Mouse (Mus musculus) megakaryocyte progenitor cell, adult 5-6 weeks (primary cell): ENCODE measurements around the gene Gsg1l. TPM values are rescaled to one million over a fixed set of nuclear protein-coding genes. Genes with fewer than 3 reads are reported as not detected.
A peak's percentile ranks its signal among the peaks of the same experiment; 100 is the strongest.

Source experiments
- ATAC-seq: replicated peaks from 2 replicates; pipeline ENCODE4 v1.8.0; 2016; ENCODE audit warnings: mild to moderate bottlenecking, moderate TSS enrichment, inconsistent platforms; ENCODE audit not compliant: poor library complexity
- total RNA-seq, 2 experiments: library from RNA; stranded (forward) in 1 of 2; stranded (reverse) in 1 of 2; fragments of 157-497, 149-512 nt in 1 of 2; fragments of 200-1000 nt in 1 of 2; gene quantifications; 2 replicates each; pipeline versions ENCODE4 v1.2.3 to v1.2.4; 2015 to 2017

The Gsg1l gene
- total RNA-seq, 2 experiments from 2014 or later = not detected

GRCm38 (mm10) chr7:125944631-125945030 is 137.6 kb downstream of the Gsg1l start:
- no peak for ATAC-seq

DNA sequence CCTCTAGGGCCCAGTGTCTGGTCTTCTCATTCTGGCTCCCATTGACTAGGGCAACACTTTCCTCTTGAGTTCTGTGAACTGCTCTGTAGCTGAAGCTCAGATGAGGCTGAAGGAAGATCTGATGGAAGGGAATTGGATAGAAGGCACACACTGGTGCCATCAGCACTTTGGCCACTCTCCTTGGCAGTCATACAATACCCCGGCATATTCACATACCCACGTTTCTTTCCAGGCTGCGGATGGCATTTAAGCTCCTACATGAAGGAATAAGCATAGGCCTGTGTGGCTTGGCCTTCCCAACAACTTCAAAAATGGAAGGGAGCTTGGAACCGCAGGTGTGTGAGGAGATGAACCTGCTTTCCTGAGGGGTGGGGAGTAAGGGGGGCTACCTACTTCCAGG is 138.7 kb downstream of the Gsg1l start:
- ATAC-seq = no peak

DNA sequence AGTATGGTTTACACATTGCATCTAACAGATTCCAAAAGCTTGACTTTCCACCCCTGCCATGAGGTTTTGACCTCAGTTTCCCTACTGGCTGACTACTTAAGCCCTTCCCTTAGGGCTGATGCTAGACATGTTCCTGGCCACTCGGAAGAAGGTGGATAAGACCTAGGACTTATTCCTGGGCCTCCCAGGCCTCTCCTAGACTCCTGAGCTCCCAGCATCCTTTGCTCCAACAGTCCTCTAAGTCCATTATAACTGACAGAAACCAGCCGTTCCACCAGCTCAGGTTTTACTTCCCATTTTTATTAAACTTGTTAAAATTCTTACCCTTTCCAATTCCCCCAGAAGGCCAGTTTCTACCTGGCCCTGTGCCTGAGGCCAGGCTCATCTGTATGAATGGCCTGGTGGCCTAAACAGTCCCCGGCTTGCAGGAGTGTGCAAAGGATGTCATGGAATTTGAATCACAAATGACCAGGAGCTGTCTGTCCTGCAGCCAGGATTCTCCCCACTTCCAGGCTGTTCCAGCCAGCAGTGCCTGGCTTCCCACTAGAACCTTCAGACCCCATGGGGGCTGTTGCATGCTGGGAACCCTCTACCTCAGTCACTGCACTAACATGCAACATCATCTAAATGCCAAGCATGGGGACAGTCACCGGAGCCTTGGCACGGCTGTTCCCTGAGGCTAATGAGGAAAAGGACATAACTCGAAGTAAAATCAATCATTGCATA is 139.7 kb downstream of the Gsg1l start:
- no peak for ATAC-seq

DNA sequence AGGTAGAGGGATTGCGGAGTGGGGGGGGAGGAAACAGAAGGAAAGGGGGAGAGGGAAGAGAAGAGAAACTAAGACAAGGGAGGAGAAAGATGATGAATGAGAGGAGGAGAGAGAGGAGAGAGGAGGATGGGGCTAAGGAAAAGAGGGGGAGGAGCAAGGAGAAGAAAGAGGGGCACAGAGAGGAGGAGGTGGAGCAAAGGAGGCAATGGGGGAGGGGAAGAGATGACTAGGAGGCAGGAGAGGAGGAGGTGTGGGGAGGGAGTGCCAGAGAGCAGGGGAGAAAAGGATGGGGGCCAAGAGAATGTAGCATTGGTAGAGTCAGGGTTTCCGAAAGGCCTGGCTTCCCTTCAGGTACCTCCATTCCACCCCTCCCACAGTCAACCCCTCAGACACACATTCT is 147.9 kb downstream of the Gsg1l start:
- no peak for ATAC-seq

- ATAC-seq = no peak
These were observed 148.6 kb downstream of the Gsg1l start for GRCm38 (mm10) chr7:125933356-125934244.

GRCm38 (mm10) chr7:125931602-125932001 is 150.6 kb downstream of the Gsg1l start:
- ATAC-seq = no peak

DNA sequence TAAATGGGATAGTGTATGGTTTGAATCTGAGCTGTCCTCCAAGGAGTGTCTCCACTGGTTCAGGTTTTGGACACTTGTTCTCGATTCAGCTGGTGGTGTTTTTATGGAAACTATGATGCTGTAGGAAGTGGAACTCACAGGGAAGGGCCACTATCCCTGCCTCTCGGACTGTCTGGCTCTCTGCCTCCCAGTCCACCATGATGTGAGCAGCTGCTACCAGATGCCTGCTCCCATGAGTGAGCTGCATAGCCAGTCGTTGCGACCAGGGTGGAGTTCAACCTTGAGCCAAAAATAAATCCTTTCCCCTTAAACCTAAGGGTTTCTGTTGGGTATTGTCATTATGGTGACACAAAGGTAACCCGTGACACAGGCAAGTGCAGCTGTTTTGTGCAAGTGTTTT is 158.2 kb downstream of the Gsg1l start:
- ATAC-seq = no peak

- no peak for ATAC-seq
These were observed 161.4 kb downstream of the Gsg1l start for GRCm38 (mm10) chr7:125920801-125921200.

- no peak for ATAC-seq
These were observed 181.6 kb downstream of the Gsg1l start for GRCm38 (mm10) chr7:125900386-125901161.

DNA sequence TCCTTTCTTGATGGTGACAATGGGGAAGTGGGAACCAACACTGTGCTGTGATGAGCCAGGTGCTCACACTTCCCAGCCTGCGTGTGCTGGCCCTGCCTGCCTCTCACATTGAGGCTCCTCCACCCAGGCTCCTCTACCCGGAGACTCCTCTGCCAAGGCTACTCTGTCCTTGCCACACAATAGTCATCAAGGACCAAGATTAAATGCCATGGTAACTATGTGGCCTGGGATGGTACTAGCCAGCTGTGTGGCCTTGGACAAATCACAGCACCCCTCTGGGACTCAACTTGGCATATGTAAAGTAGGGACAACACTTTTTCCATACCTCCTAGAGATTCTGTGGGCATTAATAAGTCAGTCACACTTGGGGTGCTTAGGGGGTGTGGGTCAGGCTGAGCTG is 182.3 kb downstream of the Gsg1l start:
- ATAC-seq = no peak

DNA sequence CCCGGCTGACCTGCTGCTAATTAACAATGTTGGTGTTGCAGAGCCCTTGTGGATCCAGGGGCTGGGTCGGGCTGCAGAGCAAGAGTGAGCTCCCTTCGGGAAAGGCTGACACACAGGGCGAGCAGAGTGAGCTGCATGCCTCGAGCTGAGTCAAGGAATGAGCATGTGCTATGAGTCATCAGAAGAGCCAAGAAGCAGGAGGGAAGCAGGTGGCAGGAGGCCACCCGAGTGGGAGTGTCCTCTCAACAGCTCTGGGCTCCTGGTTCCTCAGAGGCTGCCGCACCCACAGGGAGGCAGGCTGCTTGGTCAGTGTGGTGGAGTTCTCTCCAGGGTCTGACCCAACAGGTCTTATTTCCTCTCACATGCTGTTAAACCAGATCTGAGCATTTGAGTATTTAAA is 183.2 kb downstream of the Gsg1l start:
- ATAC-seq = peak; percentile 54

GRCm38 (mm10) chr7:125897059-125897458 is 185.2 kb downstream of the Gsg1l start:
- ATAC-seq = no peak

GRCm38 (mm10) chr7:125893621-125894020 is 188.6 kb downstream of the Gsg1l start:
- ATAC-seq = no peak

- no peak for ATAC-seq
These were observed 193.8 kb downstream of the Gsg1l start for GRCm38 (mm10) chr7:125888373-125888772.

GRCm38 (mm10) chr7:125887761-125888160 is 194.4 kb downstream of the Gsg1l start:
- ATAC-seq = no peak

GRCm38 (mm10) chr7:125887124-125887523 is 195.1 kb downstream of the Gsg1l start:
- ATAC-seq = no peak

- ATAC-seq = no peak
These were observed 196.0 kb downstream of the Gsg1l start for GRCm38 (mm10) chr7:125886116-125886680.

DNA sequence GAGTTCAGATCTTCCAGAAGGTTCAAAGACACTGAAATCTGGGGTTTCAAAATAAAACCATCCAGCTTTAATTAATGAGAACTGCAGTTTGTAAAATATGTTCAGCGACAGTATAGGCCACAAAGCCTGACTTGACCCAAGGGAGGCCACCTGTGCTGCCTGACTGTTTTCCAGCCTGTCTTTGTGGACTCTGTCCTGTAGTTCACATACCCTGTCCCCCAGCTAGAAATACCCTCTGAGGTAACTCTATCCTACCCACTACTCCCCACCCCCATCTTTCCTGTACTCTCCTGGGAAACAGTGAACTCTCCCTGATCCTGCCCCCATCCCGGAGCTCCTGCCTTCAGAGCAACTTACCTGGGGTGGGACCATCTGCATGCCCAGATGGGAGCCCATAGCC is 199.0 kb downstream of the Gsg1l start:
- ATAC-seq = no peak

DNA sequence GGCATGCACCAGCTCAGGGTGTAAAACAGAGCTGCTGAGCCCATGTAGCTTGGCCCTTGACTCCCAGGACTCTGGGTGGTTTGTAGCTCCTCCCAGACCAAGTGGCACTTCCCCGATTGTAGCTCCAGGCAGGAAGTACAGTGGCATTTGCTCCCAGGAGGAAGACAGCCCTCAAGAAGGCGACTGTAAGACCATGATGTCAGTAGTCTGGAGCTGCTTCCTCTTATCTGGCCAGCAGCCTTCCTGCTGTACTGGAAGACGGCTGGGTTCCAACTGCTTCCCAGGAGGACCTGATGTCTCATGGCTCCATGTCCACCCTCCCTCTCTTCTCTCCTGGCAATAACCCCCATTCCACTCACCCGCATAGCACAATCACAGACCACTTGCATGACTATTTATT is 204.2 kb downstream of the Gsg1l start:
- peak; percentile 73 for ATAC-seq

- no peak for ATAC-seq
These were observed 208.2 kb downstream of the Gsg1l start for GRCm38 (mm10) chr7:125873971-125874495.

DNA sequence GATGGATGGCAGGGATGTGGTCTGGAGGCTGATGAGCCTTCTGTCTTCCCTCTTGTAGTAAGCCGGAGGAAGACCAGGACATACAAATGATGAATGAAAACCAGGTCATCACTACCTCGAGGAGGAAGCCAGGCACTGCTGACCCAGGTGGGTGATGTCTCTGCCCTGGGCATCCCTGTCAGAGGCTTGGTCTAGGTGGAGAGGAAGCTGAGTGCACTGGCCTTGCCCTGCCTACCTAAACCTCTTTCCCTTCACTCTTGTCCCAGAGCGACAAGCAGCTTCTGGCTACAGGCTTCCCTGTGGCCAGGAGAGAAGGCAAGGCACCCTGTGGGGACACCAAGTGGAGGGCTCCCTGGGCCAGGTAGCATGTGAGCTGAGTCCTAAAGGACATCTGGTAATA is 209.3 kb downstream of the Gsg1l start:
- no peak for ATAC-seq
